Mouse (Mus musculus): ENCODE results near the gene Atp6v0a4. TPM values are rescaled to one million over a fixed set of nuclear protein-coding genes. Genes with fewer than 3 reads are reported as not detected.

Atp6v0a4 gene
- polyA plus RNA-seq, 1 experiment from 2014 or later: 0.25 TPM

DNA sequence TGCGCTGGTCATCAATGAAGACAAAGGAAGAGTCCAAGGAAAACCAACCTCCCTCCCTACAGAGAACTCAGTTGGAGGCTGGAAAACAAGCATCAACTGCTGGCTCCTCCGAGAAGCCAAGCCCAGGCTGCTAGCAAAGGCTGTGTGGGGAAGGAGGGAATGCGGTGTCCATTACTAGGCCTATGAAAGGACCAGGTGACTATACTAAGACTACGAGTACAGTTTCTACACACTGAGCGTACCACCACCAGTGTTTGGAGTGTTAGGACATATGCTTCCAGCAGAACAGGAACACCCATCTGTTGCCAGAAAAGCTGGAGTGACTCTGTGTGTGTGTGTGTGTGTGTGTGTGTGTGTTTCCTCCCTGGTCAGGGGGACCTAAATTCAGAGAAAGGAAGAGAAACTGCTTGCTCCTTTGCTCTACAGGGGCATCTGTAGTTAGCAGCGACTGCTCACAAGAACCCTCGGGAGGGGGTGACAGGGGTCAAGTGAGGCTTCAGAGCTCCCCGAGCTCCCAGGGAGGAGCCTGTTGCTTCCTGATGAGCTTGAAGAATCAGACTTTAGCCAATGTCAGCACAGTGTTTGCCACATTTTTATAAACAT is 21.2 kb upstream of the Atp6v0a4 start:
- H3K4me1 ChIP-seq: no peaks in the 10 kb centered on the region
- no peak overlapping the region for H3K9ac ChIP-seq
- no peak overlapping the region for H3K4me2 ChIP-seq
- no peak overlapping the region for H3K4me3 ChIP-seq
- WGBS: 61% methylated on average over 8 of the region's 8 CpGs
- H3K9me3 ChIP-seq: no peaks in the 10 kb centered on the region
- ATAC-seq (replicated peaks): no peak
- no peak overlapping the region for H3K27ac ChIP-seq
- no peaks in the 10 kb centered on the region for H3K27me3 ChIP-seq (replicated peaks)
- peaks cover 38% of the 10 kb centered on the region; the same call in 1 of the 2 replicates for H3K36me3 ChIP-seq (replicated peaks)

DNA sequence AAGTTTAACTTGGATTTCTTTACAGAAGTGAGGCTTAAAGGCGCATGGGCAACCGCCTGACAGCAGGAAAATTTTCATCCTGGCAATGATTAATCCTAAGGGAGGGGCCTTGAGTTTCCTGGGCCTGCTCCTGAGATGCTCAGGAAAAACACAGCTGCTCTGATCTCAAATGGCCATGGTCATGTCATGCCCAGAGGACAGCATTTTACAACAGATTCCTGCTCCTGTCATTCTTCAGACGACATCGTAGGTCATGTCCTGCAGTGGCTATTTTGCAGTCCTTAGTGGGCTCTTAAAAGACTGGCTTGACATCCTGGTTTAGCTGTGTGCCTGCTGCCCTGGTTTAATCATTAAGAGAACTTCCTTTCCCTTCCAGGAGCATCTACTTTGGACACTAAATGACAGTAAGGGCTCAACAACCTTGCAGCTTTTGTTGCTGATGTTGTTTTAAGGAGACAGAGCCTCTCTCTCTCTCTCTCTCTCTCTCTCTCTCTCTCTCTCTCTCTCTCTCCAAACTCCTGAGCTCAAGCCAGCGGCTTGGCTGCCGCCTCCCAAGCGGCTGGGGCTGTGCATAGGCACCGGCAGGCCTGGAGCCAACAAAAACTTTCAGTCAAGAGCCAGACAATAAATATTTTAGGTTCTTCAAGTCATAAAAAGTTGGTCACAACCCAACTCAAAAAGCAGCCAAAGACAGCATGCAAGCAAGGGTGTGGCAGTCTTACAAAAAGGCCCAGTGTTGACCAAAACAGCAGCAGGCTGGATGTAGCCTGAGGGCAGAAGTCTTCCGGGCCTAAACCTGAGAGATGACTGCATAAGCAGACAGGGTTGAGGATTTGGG is 20.0 kb upstream of the Atp6v0a4 start:
- Histone ChIP-seq H3K27ac (no peak overlapping the region), H3K36me3 (replicated peaks) (peaks cover 35% of the 10 kb centered on the region; the same call in 1 of the 2 replicates), H3K9me3 (no peaks in the 10 kb centered on the region), H3K4me1 (no peaks in the 10 kb centered on the region), H3K27me3 (replicated peaks) (no peaks in the 10 kb centered on the region), H3K9ac (no peak overlapping the region), H3K4me2 (no peak overlapping the region), H3K4me3 (no peak overlapping the region)
- 80% methylated on average over 9 of the region's 9 CpGs for WGBS
- ATAC-seq (replicated peaks): no peak

DNA sequence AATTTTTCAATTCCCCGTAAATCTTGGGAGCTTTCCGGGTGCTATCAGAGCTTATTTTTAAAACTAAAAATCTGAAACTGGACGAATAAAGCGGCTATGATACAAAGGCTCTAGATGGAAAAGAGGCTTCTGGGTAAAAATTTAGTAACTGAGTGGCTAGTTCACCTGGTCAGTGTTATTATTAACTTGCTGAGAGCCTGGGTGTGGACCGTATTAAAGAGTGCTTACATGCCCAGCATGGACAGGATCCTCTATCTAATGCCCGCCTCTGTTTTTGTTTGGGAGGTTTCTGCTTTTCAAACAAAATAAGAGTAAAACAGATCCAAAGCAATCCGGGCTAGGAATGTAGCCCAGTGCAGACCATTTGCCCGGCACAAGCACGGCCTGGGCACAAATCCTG is 16.0 kb upstream of the Atp6v0a4 start:
- Histone ChIP-seq H3K4me2 (no peak overlapping the region), H3K4me3 (no peak overlapping the region), H3K4me1 (no peaks in the 10 kb centered on the region), H3K36me3 (replicated peaks) (peaks cover 33% of the 10 kb centered on the region), H3K27me3 (replicated peaks) (no peaks in the 10 kb centered on the region), H3K9me3 (no peaks in the 10 kb centered on the region), H3K9ac (no peak overlapping the region), H3K27ac (no peak overlapping the region)
- ATAC-seq (replicated peaks): no peak
- 94% methylated on average over 9 of the region's 9 CpGs for WGBS

DNA sequence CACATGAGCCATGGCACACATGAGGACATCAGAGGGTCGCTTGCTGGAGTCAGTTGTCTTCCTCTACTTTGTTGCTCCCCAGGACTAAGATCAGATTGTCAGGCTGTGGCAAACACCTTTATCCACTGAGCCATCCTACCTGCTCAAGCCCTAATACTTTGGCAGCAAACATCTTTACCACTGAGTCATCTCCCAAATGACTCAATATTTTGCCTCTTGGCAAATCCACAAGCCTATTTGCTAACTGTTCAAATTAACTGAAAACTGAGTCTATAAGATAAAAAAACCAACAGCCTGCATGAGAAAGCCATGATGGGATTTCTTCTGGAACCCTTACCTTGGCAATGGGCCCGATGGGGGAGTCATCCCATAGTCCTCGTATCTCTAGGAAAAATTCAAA is 14.7 kb upstream of the Atp6v0a4 start:
- no peak for ATAC-seq (replicated peaks)
- Histone ChIP-seq H3K27me3 (replicated peaks) (no peaks in the 10 kb centered on the region), H3K36me3 (replicated peaks) (peaks cover 43% of the 10 kb centered on the region), H3K27ac (no peak overlapping the region), H3K9ac (no peak overlapping the region), H3K4me3 (no peak overlapping the region), H3K9me3 (no peaks in the 10 kb centered on the region), H3K4me1 (no peaks in the 10 kb centered on the region), H3K4me2 (no peak overlapping the region)
- WGBS: 90% methylated on average over 3 of the region's 3 CpGs

DNA sequence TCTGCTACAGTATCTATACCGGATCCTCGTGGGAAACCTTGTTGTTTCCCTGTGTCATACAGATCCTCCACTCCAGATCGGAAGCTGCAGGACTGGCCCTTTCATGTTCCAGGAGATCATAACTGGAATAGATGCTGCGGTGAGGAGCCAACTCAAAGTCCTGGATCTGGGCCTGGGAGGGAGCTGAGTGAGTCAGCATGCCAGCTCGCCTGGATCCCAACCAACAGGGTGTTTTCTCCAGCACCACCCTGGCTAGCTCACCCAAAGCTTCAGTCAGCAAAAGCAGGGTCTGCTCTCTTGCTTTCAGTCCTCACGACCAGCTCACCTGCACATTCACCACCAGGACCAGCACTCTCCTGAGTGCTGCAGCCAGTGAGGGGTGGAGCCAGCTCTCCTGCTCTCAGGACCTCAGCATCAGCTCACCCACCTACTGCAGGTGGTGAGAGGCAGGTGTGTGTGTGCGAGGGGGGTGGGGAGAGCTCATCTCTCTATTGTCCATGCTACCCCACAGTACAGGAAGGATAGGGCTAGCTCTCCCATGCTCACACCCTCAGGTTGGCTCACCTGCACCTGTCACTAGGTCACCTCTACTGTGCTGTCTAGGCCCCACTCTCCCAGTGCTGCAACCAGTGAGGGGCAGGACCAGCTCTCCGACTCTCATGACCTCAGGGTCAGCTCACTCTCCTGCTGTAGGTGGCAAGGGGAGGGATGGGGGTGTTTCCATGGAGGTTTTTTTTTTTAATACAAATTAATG is 10.6 kb upstream of the Atp6v0a4 start:
- Histone ChIP-seq H3K9ac (no peak overlapping the region), H3K36me3 (replicated peaks) (peaks cover 50% of the 10 kb centered on the region), H3K27me3 (replicated peaks) (no peaks in the 10 kb centered on the region), H3K4me3 (no peak overlapping the region), H3K27ac (no peak overlapping the region), H3K4me1 (no peaks in the 10 kb centered on the region), H3K9me3 (no peaks in the 10 kb centered on the region), H3K4me2 (no peak overlapping the region)
- WGBS: 84% methylated on average over 8 of the region's 8 CpGs
- ATAC-seq (replicated peaks): peak; percentile 42; the same call in 1 of the 2 replicates

DNA sequence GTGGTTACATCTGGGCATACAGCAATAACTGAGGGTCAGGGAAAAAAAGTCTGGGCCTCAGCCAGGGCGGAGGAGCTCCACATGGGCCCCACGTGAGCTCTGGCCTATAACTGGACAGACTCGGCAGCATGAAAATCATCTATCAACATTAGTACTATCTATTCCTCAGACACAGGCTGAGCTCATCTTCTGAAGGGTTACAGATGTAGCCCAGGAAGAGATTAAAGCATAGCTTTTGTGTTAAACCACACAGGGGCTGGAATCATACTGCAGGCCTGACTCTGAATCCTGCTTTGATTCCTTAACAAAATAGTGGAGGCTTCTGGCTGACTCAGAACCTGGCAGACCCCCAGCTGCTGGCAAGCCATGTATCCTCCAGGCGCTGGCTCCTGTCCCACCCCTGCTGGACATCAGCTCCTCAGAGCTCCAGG is 7.4 kb upstream of the Atp6v0a4 start:
- Histone ChIP-seq H3K9ac (no peak overlapping the region), H3K27ac (no peak overlapping the region), H3K4me3 (no peak overlapping the region), H3K4me1 (no peaks in the 10 kb centered on the region), H3K9me3 (no peaks in the 10 kb centered on the region), H3K4me2 (no peak overlapping the region), H3K36me3 (replicated peaks) (peaks cover 63% of the 10 kb centered on the region), H3K27me3 (replicated peaks) (no peaks in the 10 kb centered on the region)
- 81% methylated on average over 4 of the region's 4 CpGs for WGBS
- no peak for ATAC-seq (replicated peaks)

DNA sequence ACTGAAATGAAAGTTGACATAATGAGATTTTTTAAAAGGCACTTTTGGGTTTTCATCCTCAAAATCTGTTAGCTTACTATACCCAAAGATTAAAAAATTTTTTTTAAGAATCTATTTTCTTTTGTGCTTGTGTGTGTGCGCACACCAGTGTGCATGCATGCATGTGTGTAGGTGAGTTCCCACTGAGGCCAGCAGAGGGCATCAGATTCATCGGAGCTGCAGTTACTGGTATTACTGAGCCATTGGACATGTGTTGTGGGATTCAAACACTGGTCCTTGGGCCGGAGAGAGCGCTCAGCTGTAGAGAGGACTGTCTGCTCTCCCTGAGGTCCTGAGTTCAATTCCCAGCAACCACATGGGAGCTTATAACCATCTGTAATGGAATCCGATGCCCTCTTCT is 5.5 kb upstream of the Atp6v0a4 start:
- 96% methylated on average over 5 of the region's 5 CpGs for WGBS
- Histone ChIP-seq H3K36me3 (replicated peaks) (peaks cover 47% of the 10 kb centered on the region), H3K9ac (no peak overlapping the region), H3K9me3 (no peaks in the 10 kb centered on the region), H3K4me2 (no peak overlapping the region), H3K27ac (no peak overlapping the region), H3K27me3 (replicated peaks) (no peaks in the 10 kb centered on the region), H3K4me3 (no peak overlapping the region), H3K4me1 (no peaks in the 10 kb centered on the region)
- no peak for ATAC-seq (replicated peaks)

DNA sequence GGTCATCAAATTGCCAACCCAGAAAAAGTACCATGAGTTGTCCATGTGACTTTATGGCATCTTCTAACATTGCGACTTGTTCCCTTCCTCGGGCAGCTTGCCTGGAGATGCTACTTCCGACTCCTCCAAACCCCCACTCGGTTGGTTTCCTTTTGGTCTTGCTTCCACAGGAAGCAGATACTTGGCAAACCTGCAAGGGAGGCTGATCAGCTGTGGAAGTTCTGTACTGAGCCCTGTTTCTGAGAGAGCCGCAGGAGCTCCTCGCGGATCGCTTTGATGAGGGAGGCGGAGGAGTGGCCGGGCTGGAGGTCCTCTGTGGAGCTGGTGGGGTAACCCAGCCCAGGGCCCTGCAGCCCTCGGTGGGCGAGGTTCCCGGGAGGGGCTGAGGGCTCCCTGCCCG is 3.7 kb upstream of the Atp6v0a4 start:
- peaks cover 43% of the 10 kb centered on the region for H3K36me3 ChIP-seq (replicated peaks)
- ATAC-seq (replicated peaks): no peak
- H3K4me1 ChIP-seq: no peaks in the 10 kb centered on the region
- no peak overlapping the region for H3K27ac ChIP-seq
- no peaks in the 10 kb centered on the region for H3K27me3 ChIP-seq (replicated peaks)
- WGBS: 88% methylated on average over 14 of the region's 14 CpGs
- no peak overlapping the region for H3K4me3 ChIP-seq
- no peak overlapping the region for H3K4me2 ChIP-seq
- H3K9ac ChIP-seq: no peak overlapping the region
- H3K9me3 ChIP-seq: no peaks in the 10 kb centered on the region

DNA sequence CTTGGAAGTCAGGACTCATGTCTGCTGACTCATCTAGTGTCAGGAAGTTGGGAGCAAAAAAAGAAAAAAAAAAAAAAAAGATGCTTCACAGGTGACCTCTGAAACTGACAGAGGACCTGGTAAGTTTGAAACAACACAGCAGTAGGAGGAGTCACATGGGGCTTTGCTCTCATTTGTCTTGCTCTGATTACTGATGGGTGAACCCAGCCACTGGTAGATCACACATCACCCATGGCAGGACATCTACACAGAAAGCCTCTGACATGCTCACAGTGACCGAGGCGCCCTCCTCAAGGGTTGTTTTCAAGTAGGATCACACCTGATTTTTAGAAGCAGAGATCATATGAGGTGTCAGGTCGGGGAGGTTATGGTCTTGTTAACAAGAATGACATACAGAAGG is 1.1 kb upstream of the Atp6v0a4 start:
- Histone ChIP-seq H3K27ac (no peak overlapping the region), H3K36me3 (replicated peaks) (peaks cover 30% of the 10 kb centered on the region), H3K4me2 (no peak overlapping the region), H3K9ac (no peak overlapping the region), H3K4me3 (no peak overlapping the region), H3K4me1 (no peaks in the 10 kb centered on the region), H3K9me3 (no peaks in the 10 kb centered on the region), H3K27me3 (replicated peaks) (no peaks in the 10 kb centered on the region)
- ATAC-seq (replicated peaks): no peak
- 94% methylated on average over 3 of the region's 3 CpGs for WGBS

DNA sequence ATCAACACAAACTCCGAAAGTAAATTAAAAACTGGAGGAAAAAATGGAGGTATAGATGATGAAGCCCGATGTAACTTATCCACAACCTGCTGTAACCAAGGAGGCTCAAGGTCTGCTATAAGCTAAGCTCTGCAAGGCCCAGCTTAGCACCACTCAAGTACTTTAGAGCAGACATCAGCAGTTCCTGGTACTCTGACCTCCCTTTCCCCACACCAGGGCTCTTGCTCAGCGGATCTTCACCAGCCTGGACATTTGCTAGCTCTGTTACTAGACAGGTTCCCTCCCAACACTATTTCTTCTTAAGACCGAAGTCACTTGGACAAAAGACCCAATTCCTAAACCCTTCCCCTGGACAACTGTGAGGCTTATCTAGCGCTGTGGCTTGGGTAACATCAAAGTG is 496 bp upstream of the Atp6v0a4 start:
- Histone ChIP-seq H3K9me3 (no peaks in the 10 kb centered on the region), H3K4me1 (no peaks in the 10 kb centered on the region), H3K9ac (no peak overlapping the region), H3K27ac (no peak overlapping the region), H3K4me3 (no peak overlapping the region), H3K27me3 (replicated peaks) (no peaks in the 10 kb centered on the region), H3K36me3 (replicated peaks) (peaks cover 26% of the 10 kb centered on the region; the same call in 1 of the 2 replicates), H3K4me2 (no peak overlapping the region)
- WGBS: 95% methylated on average over 5 of the region's 5 CpGs
- no peak for ATAC-seq (replicated peaks)

DNA sequence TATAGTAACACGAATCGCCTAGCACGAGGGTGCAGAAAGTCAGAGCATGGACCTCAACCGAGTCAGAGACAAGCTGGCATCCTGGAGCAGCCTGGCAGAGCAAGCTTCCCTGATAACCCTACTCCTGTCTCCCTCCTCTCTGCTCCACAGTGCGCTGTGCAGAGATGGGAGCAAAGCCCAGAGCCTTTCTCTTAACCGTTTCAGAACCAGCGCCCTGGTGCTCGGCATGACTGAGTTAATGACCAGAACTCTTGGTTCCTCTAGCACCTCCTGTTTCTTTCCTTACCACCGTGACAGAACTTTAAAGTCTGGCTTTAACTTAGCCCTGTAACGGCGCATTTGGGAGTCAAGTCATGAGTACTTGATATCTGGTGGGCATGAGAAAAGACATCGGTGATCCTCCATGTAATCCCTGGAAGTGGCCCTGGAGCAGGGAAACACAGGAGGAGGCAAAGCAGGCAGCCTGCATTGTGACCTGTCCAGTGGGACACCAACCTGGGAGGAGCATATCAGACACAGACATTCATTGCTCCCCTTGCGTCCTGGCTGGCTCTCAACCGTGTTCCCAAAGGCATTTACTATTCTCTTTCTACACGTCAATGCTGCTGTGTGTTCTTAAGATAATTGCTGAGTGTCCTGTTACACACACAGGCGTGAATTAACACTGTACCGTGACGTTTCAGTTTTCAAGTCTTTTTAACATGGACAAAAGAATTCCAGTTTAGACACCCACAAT is 747 bp downstream of the Atp6v0a4 start:
- peaks cover 20% of the 10 kb centered on the region; the same call in 1 of the 2 replicates for H3K36me3 ChIP-seq (replicated peaks)
- H3K4me2 ChIP-seq: no peak overlapping the region
- H3K4me3 ChIP-seq: no peak overlapping the region
- no peak overlapping the region for H3K27ac ChIP-seq
- WGBS: 84% methylated on average over 18 of the region's 18 CpGs
- no peaks in the 10 kb centered on the region for H3K27me3 ChIP-seq (replicated peaks)
- no peak overlapping the region for H3K9ac ChIP-seq
- no peaks in the 10 kb centered on the region for H3K9me3 ChIP-seq
- no peaks in the 10 kb centered on the region for H3K4me1 ChIP-seq
- no peak for ATAC-seq (replicated peaks)

DNA sequence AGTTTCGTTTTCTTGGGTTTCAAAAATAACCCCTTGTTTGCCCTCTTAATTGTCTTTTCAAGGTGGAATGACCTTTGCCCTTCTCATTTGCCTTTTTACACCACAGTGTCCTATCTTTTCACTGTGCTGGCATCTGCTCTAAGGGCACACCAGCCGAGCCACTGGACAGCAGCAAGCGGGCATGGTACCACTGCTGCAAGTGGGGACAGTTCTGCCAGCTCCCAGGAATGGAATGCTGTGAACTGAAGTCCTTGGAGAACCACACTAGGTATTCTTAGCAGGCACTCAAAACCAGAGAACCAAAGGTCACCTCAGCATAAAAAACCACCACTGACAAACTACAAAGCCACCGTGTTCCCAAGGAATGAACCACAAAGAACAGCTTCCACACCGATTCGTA is 1.6 kb downstream of the Atp6v0a4 start:
- no peaks in the 10 kb centered on the region for H3K27me3 ChIP-seq (replicated peaks)
- no peak overlapping the region for H3K4me3 ChIP-seq
- no peak for ATAC-seq (replicated peaks)
- H3K27ac ChIP-seq: no peak overlapping the region
- peaks cover 12% of the 10 kb centered on the region; the same call in 1 of the 2 replicates for H3K36me3 ChIP-seq (replicated peaks)
- no peak overlapping the region for H3K4me2 ChIP-seq
- no peaks in the 10 kb centered on the region for H3K9me3 ChIP-seq
- no peak overlapping the region for H3K9ac ChIP-seq
- no peaks in the 10 kb centered on the region for H3K4me1 ChIP-seq
- WGBS: 63% methylated on average over 6 of the region's 6 CpGs

Data from midbrain, embryonic 15.5 days (tissue).